Mouse (Mus musculus) kidney, embryonic 15.5 days (tissue): ENCODE data around the gene Dyrk4. TPM values are rescaled to one million over a fixed set of nuclear protein-coding genes. Genes with fewer than 3 reads are reported as not detected.
A peak's percentile ranks its signal among the peaks of the same experiment; 100 is the strongest.

ENCODE experiments used
- ATAC-seq: fragments of 200-750 bp; cut with Nextera tagmentation; replicated peaks from 2 replicates; pipeline ENCODE4 v1.8.0; 2017; ENCODE audit warnings: moderate TSS enrichment; ENCODE audit not compliant: low FRiP score
- H3K27ac ChIP-seq: fragments of 300-500 bp; sonication (generic); 2 replicates; pipeline ENCODE4 v1.5.1; 2015; ENCODE audit warnings: mild to moderate bottlenecking, inconsistent platforms
- H3K27me3 ChIP-seq: fragments of 300-500 bp; sonication (generic); 2 replicates; pipeline ENCODE4 v1.6.1; 2015; ENCODE audit warnings: inconsistent platforms
- H3K36me3 ChIP-seq: fragments of 300-500 bp; sonication (generic); 2 replicates; pipeline ENCODE4 v1.6.1; 2015; ENCODE audit warnings: inconsistent platforms
- H3K4me1 ChIP-seq: fragments of 300-500 bp; sonication (generic); 2 replicates; pipeline ENCODE4 v1.6.1; 2015; ENCODE audit warnings: inconsistent platforms
- H3K4me2 ChIP-seq: fragments of 300-500 bp; sonication (generic); 2 replicates; pipeline ENCODE4 v1.6.1; 2015; ENCODE audit warnings: moderate library complexity, mild to moderate bottlenecking, inconsistent platforms
- H3K4me3 ChIP-seq: fragments of 300-500 bp; sonication (generic); replicated peaks from 2 replicates; pipeline ENCODE4 v1.5.1; 2015; ENCODE audit warnings: mild to moderate bottlenecking, inconsistent platforms
- H3K9ac ChIP-seq: fragments of 300-500 bp; sonication (generic); 2 replicates; pipeline ENCODE4 v1.6.1; 2015; ENCODE audit warnings: mild to moderate bottlenecking, inconsistent platforms
- H3K9me3 ChIP-seq: fragments of 300-500 bp; sonication (generic); replicated peaks from 2 replicates; pipeline ENCODE4 v1.6.1; 2016; ENCODE audit warnings: inconsistent platforms
- WGBS: fragments of 180-500 bp; shearing (Covaris S2); methylation state at CpG from one replicate; pipeline ENCODE4 v1.1.7; 2015; ENCODE audit warnings: mixed read lengths; 5-methylcytosine and 5-hydroxymethylcytosine counted together
- polyA plus RNA-seq: library from polyadenylated mRNA; unstranded; fragments of >200 nt; fragmentation: Nextera tagmentation; extraction: Ambion mirVana; gene quantifications from 2 replicates; pipeline ENCODE4 v1.2.1, GENCODE M21; 2015

The Dyrk4 gene
- polyA plus RNA-seq, 1 experiment from 2014 or later, result not detected

DNA sequence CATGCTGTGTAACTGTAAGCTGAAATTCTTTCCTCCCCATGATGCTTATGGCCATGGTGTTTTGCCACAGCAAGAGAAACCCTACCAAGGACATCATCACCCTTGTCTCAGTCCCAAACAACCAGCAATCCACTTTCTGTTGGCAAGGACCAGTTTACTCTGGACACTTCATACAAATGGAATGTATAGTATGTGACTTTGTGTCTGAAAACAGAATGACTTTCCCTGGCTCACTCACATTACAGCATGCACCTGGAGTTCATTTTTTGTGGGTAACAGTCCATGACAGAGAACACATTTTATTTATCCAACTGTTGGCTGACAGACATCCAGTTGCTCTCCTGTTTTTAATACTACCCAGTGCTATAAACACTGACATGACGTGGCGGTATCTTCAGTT is 11.3 kb upstream of the Dyrk4 start:
- no peak for ATAC-seq

GRCm38 (mm10) chr6:126914928-126915327 is 6.7 kb downstream of the Dyrk4 start:
- whole genome bisulfite sequencing, result 82% methylated on average over 5 of the region's 5 CpGs
- Histone ChIP-seq H3K4me1 (no peaks in the 10 kb centered on the region), H3K9ac (no peak overlapping the region), H3K4me2 (no peak overlapping the region), H3K4me3 (no peak overlapping the region), H3K27me3 (no peaks in the 10 kb centered on the region), H3K27ac (no peak overlapping the region), H3K36me3 (no peaks in the 10 kb centered on the region), H3K9me3 (no peaks in the 10 kb centered on the region)
- ATAC-seq, result no peak

More for the DNA sequence above, 11.3 kb upstream of the Dyrk4 start:
- Histone ChIP-seq H3K9me3 (no peaks in the 10 kb centered on the region), H3K9ac (no peak overlapping the region), H3K4me3 (no peak overlapping the region), H3K36me3 (peaks cover 60% of the 10 kb centered on the region), H3K4me2 (no peak overlapping the region), H3K4me1 (peaks cover 7% of the 10 kb centered on the region), H3K27ac (no peak overlapping the region), H3K27me3 (no peaks in the 10 kb centered on the region)
- 91% methylated on average over 2 of the region's 2 CpGs for WGBS

DNA sequence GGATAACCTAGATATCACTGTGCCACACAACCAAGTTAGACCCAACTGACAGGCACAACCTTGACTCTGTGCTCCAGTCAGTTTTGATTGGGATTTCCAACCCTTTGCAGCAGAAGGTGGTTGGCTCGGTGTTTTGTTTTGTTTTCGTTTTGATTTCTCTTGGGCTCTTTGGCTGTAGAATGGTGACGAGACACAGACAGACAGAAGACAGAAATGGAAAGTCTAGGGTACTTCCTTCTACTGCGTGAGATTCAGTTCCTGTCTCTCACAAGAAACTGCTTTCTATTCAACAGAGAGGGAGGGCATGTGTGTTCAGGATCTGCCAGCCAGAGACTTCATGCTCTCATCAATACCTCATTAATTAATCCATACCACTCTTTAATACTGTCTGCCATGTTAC is 10.9 kb downstream of the Dyrk4 start:
- no peaks in the 10 kb centered on the region for H3K9me3 ChIP-seq
- no peak overlapping the region for H3K27ac ChIP-seq
- H3K4me2 ChIP-seq, result no peak overlapping the region
- H3K4me3 ChIP-seq, result no peak overlapping the region
- no peak overlapping the region for H3K9ac ChIP-seq
- H3K27me3 ChIP-seq, result no peaks in the 10 kb centered on the region
- no peaks in the 10 kb centered on the region for H3K36me3 ChIP-seq
- H3K4me1 ChIP-seq, result no peaks in the 10 kb centered on the region
- no peak for ATAC-seq
- 73% methylated on average over 4 of the region's 4 CpGs for WGBS

DNA sequence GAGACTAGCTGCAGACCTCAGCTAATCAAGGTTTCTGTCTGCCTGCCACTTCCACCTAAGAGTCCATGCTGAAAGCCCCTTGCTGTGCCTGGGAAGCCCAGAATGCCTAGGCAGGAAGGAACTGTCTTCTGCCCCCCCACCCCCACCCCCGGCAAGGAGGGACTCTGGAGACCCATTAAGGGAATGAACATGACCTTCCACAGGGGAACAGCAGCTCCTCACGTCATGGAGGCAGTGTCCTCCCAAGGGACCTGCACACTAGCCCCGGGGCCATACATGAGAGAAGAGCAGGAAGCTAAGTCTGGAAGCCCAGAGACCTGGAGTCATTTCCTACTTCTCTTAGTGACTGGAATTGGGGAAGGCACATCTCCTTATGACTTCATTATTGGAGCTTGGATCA is 13.8 kb downstream of the Dyrk4 start:
- no peaks in the 10 kb centered on the region for H3K9me3 ChIP-seq
- no peaks in the 10 kb centered on the region for H3K27me3 ChIP-seq
- H3K4me1 ChIP-seq, result no peaks in the 10 kb centered on the region
- no peaks in the 10 kb centered on the region for H3K36me3 ChIP-seq
- no peak overlapping the region for H3K27ac ChIP-seq
- H3K9ac ChIP-seq, result no peak overlapping the region
- H3K4me3 ChIP-seq, result no peak overlapping the region
- no peak overlapping the region for H3K4me2 ChIP-seq
- 56% methylated on average over 3 of the region's 3 CpGs for WGBS
- ATAC-seq, result no peak

GRCm38 (mm10) chr6:126907378-126907777 is 14.3 kb downstream of the Dyrk4 start:
- no peaks in the 10 kb centered on the region for H3K27me3 ChIP-seq
- no peak overlapping the region for H3K9ac ChIP-seq
- no peaks in the 10 kb centered on the region for H3K9me3 ChIP-seq
- no peak overlapping the region for H3K4me2 ChIP-seq
- H3K36me3 ChIP-seq, result no peaks in the 10 kb centered on the region
- no peaks in the 10 kb centered on the region for H3K4me1 ChIP-seq
- no peak overlapping the region for H3K27ac ChIP-seq
- 82% methylated on average over 4 of the region's 5 CpGs for WGBS
- ATAC-seq, result no peak
- no peak overlapping the region for H3K4me3 ChIP-seq

DNA sequence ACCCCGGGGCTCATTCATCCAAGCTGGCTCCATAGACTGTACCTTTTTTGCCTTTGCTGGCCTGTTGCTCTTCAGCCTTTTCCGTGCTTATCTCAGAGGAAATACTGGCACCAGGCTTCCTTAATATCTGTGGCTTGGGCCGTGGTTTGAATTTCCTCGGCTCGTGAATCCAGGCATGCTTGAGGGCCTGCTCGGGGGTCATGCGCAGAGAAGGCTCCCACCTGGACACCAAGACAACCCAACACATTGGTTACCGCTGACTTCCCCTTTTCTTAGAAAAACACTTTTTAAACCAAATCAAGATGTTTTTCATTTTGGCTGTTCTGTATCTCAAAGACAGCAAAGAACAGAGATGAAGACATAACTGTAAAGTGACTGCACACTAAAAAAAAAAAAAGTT is 44.5 kb downstream of the Dyrk4 start:
- Histone ChIP-seq H3K9ac (no peak overlapping the region), H3K27me3 (0 out of 2 replicates have a peak, but pooled peaks cover 2% of the 10 kb centered on the region), H3K4me1 (no peaks in the 10 kb centered on the region), H3K27ac (no peak overlapping the region), H3K9me3 (no peaks in the 10 kb centered on the region), H3K36me3 (no peaks in the 10 kb centered on the region), H3K4me3 (no peak overlapping the region), H3K4me2 (no peak overlapping the region)
- no peak for ATAC-seq
- WGBS, result 79% methylated on average over 8 of the region's 8 CpGs

GRCm38 (mm10) chr6:126852881-126853280 is 68.8 kb downstream of the Dyrk4 start, which contains the start of gene Akap3:
Gene Akap3, plus strand, starts transcription at chr6:126853098.
- peaks cover 9% of the 10 kb centered on the region for H3K4me1 ChIP-seq
- ATAC-seq, result no peak
- H3K4me3 ChIP-seq, result no peak within 1 kb of the TSS
- H3K9me3 ChIP-seq, result no peaks in the 10 kb centered on the region
- H3K36me3 ChIP-seq, result no peaks in the 10 kb centered on the region
- no peak within 1 kb of the TSS for H3K4me2 ChIP-seq
- H3K27ac ChIP-seq, result no peak within 1 kb of the TSS
- no peak within 1 kb of the TSS for H3K9ac ChIP-seq
- peaks cover 11% of the 10 kb centered on the region; the same call in 1 of the 2 replicates for H3K27me3 ChIP-seq

GRCm38 (mm10) chr6:126848712-126849704 is 72.6 kb downstream of the Dyrk4 start, which contains the start of gene Ndufa9:
Gene Ndufa9, minus strand, starts transcription at chr6:126849136.
- Histone ChIP-seq H3K4me3 (peak within 1 kb of the TSS; percentile 81), H3K36me3 (peaks cover 6% of the 10 kb centered on the region), H3K9ac (peak within 1 kb of the TSS; percentile 84), H3K27ac (peak within 1 kb of the TSS; percentile 23; the same call in 1 of the 2 replicates), H3K27me3 (0 out of 2 replicates have a peak, but pooled peaks cover 6% of the 10 kb centered on the region), H3K4me1 (peaks cover 15% of the 10 kb centered on the region), H3K9me3 (no peaks in the 10 kb centered on the region), H3K4me2 (peak within 1 kb of the TSS; percentile 84)
- 7% methylated on average over 46 of the region's 46 CpGs for whole genome bisulfite sequencing
- peak; percentile 94 for ATAC-seq

- no peak overlapping the region for H3K27ac ChIP-seq
- H3K4me1 ChIP-seq, result no peaks in the 10 kb centered on the region
- H3K4me3 ChIP-seq, result no peak overlapping the region
- H3K36me3 ChIP-seq, result peaks cover 98% of the 10 kb centered on the region
- no peak for ATAC-seq
- no peaks in the 10 kb centered on the region for H3K27me3 ChIP-seq
- no peak overlapping the region for H3K4me2 ChIP-seq
- H3K9ac ChIP-seq, result no peak overlapping the region
- WGBS, result 87% methylated on average over 8 of the region's 8 CpGs
- H3K9me3 ChIP-seq, result no peaks in the 10 kb centered on the region
Observed at GRCm38 (mm10) chr6:126836628-126837027, 85.0 kb downstream of the Dyrk4 start.

Other genes with a start within 250 kb of the Dyrk4 start
- 2.3 and 3.2 TPM in 2 replicates for gene Kcna6, start 181.2 kb downstream of the Dyrk4 start, polyA plus RNA-seq
- 231 and 242 TPM in 2 replicates for gene Ndufa9, start 72.7 kb downstream of the Dyrk4 start, polyA plus RNA-seq
- 0.05 and 0.08 TPM in 2 replicates for gene Akap3, start 68.7 kb downstream of the Dyrk4 start, polyA plus RNA-seq
- gene Rad51ap1, start 17.7 kb upstream of the Dyrk4 start, polyA plus RNA-seq, result 58.2 and 61.5 TPM in 2 replicates
- gene D6Wsu163e, start 18.1 kb upstream of the Dyrk4 start, polyA plus RNA-seq, result 17.2 and 18.0 TPM in 2 replicates
- gene Fgf6, start 93.7 kb upstream of the Dyrk4 start, polyA plus RNA-seq, result 0.12 and 0.24 TPM in 2 replicates
- gene Fgf23, start 151.1 kb upstream of the Dyrk4 start, polyA plus RNA-seq, result not detected in 2 replicates
- gene Tigar, start 187.7 kb upstream of the Dyrk4 start, polyA plus RNA-seq, result 3.2 and 3.4 TPM in 2 replicates
- gene Ccnd2, start 230.4 kb upstream of the Dyrk4 start, polyA plus RNA-seq, result 666 and 667 TPM in 2 replicates